Mouse (Mus musculus) CH12.LX (cell line): Measurements from ENCODE around the gene Npr1. TPM values are rescaled to one million over a fixed set of nuclear protein-coding genes. Genes with fewer than 3 reads are reported as not detected.

ENCODE experiments used
- DNase-seq: peaks from one replicate; pipeline ENCODE4 v3.0.0-alpha.2; 2013; ENCODE audit errors: extremely low read depth
- H3K27ac ChIP-seq: 2 replicates; pipeline ENCODE4 v1.5.1; 2012; ENCODE audit warnings: low read depth, mild to moderate bottlenecking, control low read depth, moderate library complexity; ENCODE audit not compliant: insufficient read depth
- H3K27me3 ChIP-seq: replicated peaks from 2 replicates; pipeline ENCODE3; 2012; ENCODE audit warnings: inconsistent platforms
- H3K36me3 ChIP-seq, 2 experiments: replicated peaks in 1 of 2; 2 replicates each; pipeline versions ENCODE3 to v1.6.1; 2012; ENCODE audit warnings: inconsistent platforms in 1 of 2, low read length in 1 of 2, mild to moderate bottlenecking in 1 of 2, mixed read lengths in 1 of 2, moderate library complexity in 1 of 2; ENCODE audit not compliant: control insufficient read depth in 1 of 2, insufficient read depth in 1 of 2
- H3K4me1 ChIP-seq, 2 experiments: 2 replicates each; pipeline ENCODE4 v1.6.1; 2012; ENCODE audit warnings: inconsistent platforms in 1 of 2, moderate library complexity in 1 of 2; ENCODE audit not compliant: insufficient read depth in 2 of 2, control insufficient read depth in 1 of 2
- H3K4me2 ChIP-seq: 2 replicates; pipeline ENCODE4 v1.6.1; 2012; ENCODE audit warnings: low read depth, mild to moderate bottlenecking, control low read depth; ENCODE audit not compliant: poor library complexity, insufficient read depth, severe bottlenecking
- H3K4me3 ChIP-seq, 3 experiments: fragments of 150-350 bp in 1 of 3; sonication (generic) in 1 of 3; replicated peaks in 1 of 3; 2 replicates each; pipeline versions ENCODE3 to v1.5.1; 2011 to 2012; ENCODE audit warnings: low read depth in 2 of 3, low read length in 2 of 3, mild to moderate bottlenecking in 2 of 3, moderate library complexity in 2 of 3, control low read depth in 1 of 3, improper control_type of control experiment in 1 of 3, inconsistent platforms in 1 of 3, mixed read lengths in 1 of 3; ENCODE audit not compliant: poor library complexity in 1 of 3
- H3K79me2 ChIP-seq: replicated peaks from 2 replicates; pipeline ENCODE4 v1.6.1; 2012; ENCODE audit warnings: mild to moderate bottlenecking, moderate library complexity; ENCODE audit not compliant: control insufficient read depth, poor library complexity, insufficient read depth, severe bottlenecking; ENCODE audit errors: extremely low read depth
- H3K9ac ChIP-seq: 2 replicates; pipeline ENCODE4 v1.6.1; 2012; ENCODE audit warnings: low read depth, mild to moderate bottlenecking, control low read depth, moderate library complexity; ENCODE audit not compliant: insufficient read depth
- H3K9me3 ChIP-seq: replicated peaks from 2 replicates; pipeline ENCODE3; 2012; ENCODE audit warnings: low read length, inconsistent platforms, mixed read lengths
- BHLHE40 ChIP-seq: IDR thresholded peaks from 2 replicates; pipeline ENCODE4 v1.6.1; 2011; ENCODE audit warnings: mild to moderate bottlenecking, low read depth, low read length, improper control_type of control experiment
- CHD2 ChIP-seq: IDR thresholded peaks from 2 replicates; pipeline ENCODE4 v1.6.1; 2011; ENCODE audit warnings: low read length, improper control_type of control experiment
- CTCF ChIP-seq, 2 experiments: IDR thresholded peaks in 1 of 2; conservative IDR thresholded peaks in 1 of 2; 2 replicates each; pipeline ENCODE4 v1.5.1; 2011 to 2012; ENCODE audit warnings: low read depth in 2 of 2, low read length in 2 of 2, improper control_type of control experiment in 1 of 2, inconsistent platforms in 1 of 2, mild to moderate bottlenecking in 1 of 2, moderate library complexity in 1 of 2
- ELF1 ChIP-seq: IDR thresholded peaks from 2 replicates; pipeline ENCODE4 v1.6.1; 2014; ENCODE audit warnings: low read depth, mild to moderate bottlenecking, inconsistent platforms, low read length, improper control_type of control experiment
- ETS1 ChIP-seq: conservative IDR thresholded peaks from 2 replicates; pipeline ENCODE4 v1.6.1; 2012; ENCODE audit warnings: low read depth, mild to moderate bottlenecking, inconsistent platforms, low read length, improper control_type of control experiment, moderate library complexity
- GABPA ChIP-seq: IDR thresholded peaks from 2 replicates; pipeline ENCODE4 v1.6.1; 2012; ENCODE audit warnings: low read depth, low read length, improper control_type of control experiment, inconsistent platforms; ENCODE audit not compliant: insufficient replicate concordance
- IRF4 ChIP-seq: IDR thresholded peaks from 2 replicates; pipeline ENCODE4 v1.6.1; 2014; ENCODE audit warnings: low read depth, mild to moderate bottlenecking, inconsistent platforms, low read length, improper control_type of control experiment
- JUN ChIP-seq: IDR thresholded peaks from 2 replicates; pipeline ENCODE4 v1.6.1; 2011; ENCODE audit warnings: low read depth, mild to moderate bottlenecking, low read length, improper control_type of control experiment, moderate library complexity; ENCODE audit not compliant: insufficient read depth
- KAT2A ChIP-seq: IDR thresholded peaks from 2 replicates; pipeline ENCODE4 v1.6.1; 2012; ENCODE audit warnings: low read length, improper control_type of control experiment, inconsistent platforms; ENCODE audit not compliant: insufficient replicate concordance
- MEF2A ChIP-seq: IDR thresholded peaks from 2 replicates; pipeline ENCODE4 v1.6.1; 2014; ENCODE audit warnings: low read depth, mild to moderate bottlenecking, inconsistent platforms, low read length, improper control_type of control experiment, borderline replicate concordance
- MXI1 ChIP-seq: IDR thresholded peaks from 2 replicates; pipeline ENCODE4 v1.6.1; 2011; ENCODE audit warnings: mild to moderate bottlenecking, low read depth, low read length, improper control_type of control experiment
- NELFE ChIP-seq: IDR thresholded peaks from 2 replicates; pipeline ENCODE4 v1.6.1; 2011; ENCODE audit warnings: low read depth, low read length, improper control_type of control experiment
- PAX5 ChIP-seq: IDR thresholded peaks from 2 replicates; pipeline ENCODE4 v1.6.1; 2012; ENCODE audit warnings: low read length, inconsistent platforms, mixed read lengths
- RAD21 ChIP-seq: IDR thresholded peaks from 2 replicates; pipeline ENCODE4 v1.6.1; 2011; ENCODE audit warnings: low read depth, mild to moderate bottlenecking, low read length, improper control_type of control experiment, moderate library complexity
- SIN3A ChIP-seq: IDR thresholded peaks from 2 replicates; pipeline ENCODE4 v1.6.1; 2012; ENCODE audit warnings: low read length, improper control_type of control experiment, inconsistent platforms
- TBP ChIP-seq: conservative IDR thresholded peaks from 2 replicates; pipeline ENCODE4 v1.6.1; 2011; ENCODE audit warnings: low read depth, low read length, improper control_type of control experiment
- TCF12 ChIP-seq: IDR thresholded peaks from 2 replicates; pipeline ENCODE4 v1.6.1; 2014; ENCODE audit warnings: low read depth, mild to moderate bottlenecking, inconsistent platforms, low read length, improper control_type of control experiment
- ZC3H11A ChIP-seq: IDR thresholded peaks from 2 replicates; pipeline ENCODE4 v1.6.1; 2012; ENCODE audit warnings: low read depth, mild to moderate bottlenecking, inconsistent platforms, low read length, improper control_type of control experiment
- ZNF384 ChIP-seq: IDR thresholded peaks from 2 replicates; pipeline ENCODE4 v1.6.1; 2012; ENCODE audit warnings: low read depth, low read length, improper control_type of control experiment, inconsistent platforms
- dilution Hi-C: fragments of 300-500 bp; cut with MboI; formaldehyde crosslinking; loops from 2 replicates; pipeline ENCODE4 v1.14.3; 2020; ENCODE audit warnings: low sequenced_read_pairs; ENCODE audit not compliant: extremely low pct_unique_long_range_greater_than_20kb, extremely low pct_ligation_motif_present
- in situ Hi-C: fragments of 300-500 bp; cut with MboI; formaldehyde crosslinking; loops from 3 replicates; pipeline ENCODE4 v1.14.3; 2019; ENCODE audit warnings: low sequenced_read_pairs, low pct_ligation_motif_present, low pct_unique_long_range_greater_than_20kb, mixed read lengths
- polyA plus RNA-seq: library from polyadenylated mRNA; unstranded; fragments of >175 nt; gene quantifications from 2 replicates; pipeline ENCODE4 v1.2.1, GENCODE M21; 2012; ENCODE audit warnings: low read depth; ENCODE audit not compliant: insufficient read length
- total RNA-seq, 2 experiments: library from RNA; depleted of rRNA; stranded (reverse); fragments of 300-350 nt in 1 of 2; fragments of >200 nt in 1 of 2; gene quantifications; 2 replicates each; pipeline ENCODE4 v1.2.3; 2012 to 2014

Gene Npr1
- total and polyA plus RNA-seq, 3 experiments, result 0.13 TPM; not detected in 2

- TF ChIP-seq BHLHE40, result no peak
- TF ChIP-seq TCF12, result peak; percentile 81
- TF ChIP-seq MXI1, result peak; percentile 67
- TF ChIP-seq ELF1, result peak; percentile 98
- peak; percentile 93 for TF ChIP-seq NELFE
- TF ChIP-seq TBP, result peak; percentile 100
- peak; percentile 38; the same call in 1 of the 2 replicates for TF ChIP-seq IRF4
- TF ChIP-seq JUN, result no peak
- TF ChIP-seq MEF2A, result no peak; the same call in 1 of the 2 replicates
- TF ChIP-seq GABPA, result no peak
- TF ChIP-seq ETS1, result no peak
- TF ChIP-seq PAX5, result no peak
- peak; percentile 90 for TF ChIP-seq CHD2
- TF ChIP-seq CTCF (conservative IDR thresholded peaks at IDR 0.05 in 1 of 2, IDR thresholded peaks at IDR 0.05 in 1 of 2; ENCODE audit: low read depth in 2 of 2, low read length in 2 of 2), result peak in 1 of 2 experiments; percentile 59; a peak in 2 of 4 replicates
- TF ChIP-seq ZC3H11A, result no peak
- TF ChIP-seq KAT2A, result peak; percentile 89; the same call in 1 of the 2 replicates
- TF ChIP-seq RAD21, result no peak
Measured at GRCm38 (mm10) chr3:90475831-90476611, 10.4 kb upstream of the Npr1 start, which contains the start of gene Ilf2 (continued).

GRCm38 (mm10) chr3:90475151-90475830 lies 9.6 kb upstream of the Npr1 start:
- peak overlapping the region in 2 of 3 experiments; percentile 49 to 58 for H3K4me3 ChIP-seq
- H3K27ac ChIP-seq, result no peak overlapping the region
- H3K36me3 ChIP-seq, result peaks cover 4 to 23% of the 10 kb centered on the region in 2 experiments
- H3K4me1 ChIP-seq, result peaks cover 2 to 18% of the 10 kb centered on the region in 2 experiments; a peak in 2 of 4 replicates
- in situ Hi-C loops (no loop called here), dilution Hi-C loops (no loop called here)
- DNase-seq, result peak; percentile 26
- TF ChIP-seq ZNF384 (peak; percentile 88), SIN3A (no peak)
- peaks cover 34% of the 10 kb centered on the region for H3K79me2 ChIP-seq
- no peak overlapping the region for H3K9ac ChIP-seq
- no peak overlapping the region for H3K4me2 ChIP-seq
- no peaks in the 10 kb centered on the region for H3K27me3 ChIP-seq
- H3K9me3 ChIP-seq, result no peaks in the 10 kb centered on the region
